Mouse (Mus musculus) MEL (cell line): ENCODE results near the gene Epc2. TPM values are rescaled to one million over a fixed set of nuclear protein-coding genes. Genes with fewer than 3 reads are reported as not detected.

Source experiments
- DNase-seq: peaks from one replicate; pipeline ENCODE4 v3.0.0; 2011; ENCODE audit warnings: low read depth, low spot score
- H3K27ac ChIP-seq: 2 replicates; pipeline ENCODE4 v1.5.1; 2012; ENCODE audit warnings: low read depth, mild to moderate bottlenecking, control low read depth, low read length, moderate library complexity; ENCODE audit not compliant: control insufficient read depth
- H3K27me3 ChIP-seq, 2 experiments: fragments of 150-350 bp in 1 of 2; sonication (generic) in 1 of 2; 2 replicates each; pipeline ENCODE4 v1.6.1; 2012; ENCODE audit warnings: low read length in 2 of 2, mild to moderate bottlenecking in 2 of 2, improper control_type of control experiment in 1 of 2, moderate library complexity in 1 of 2; ENCODE audit not compliant: insufficient read depth in 2 of 2, control insufficient read depth in 1 of 2
- H3K36me3 ChIP-seq, 2 experiments: 2 replicates each; pipeline ENCODE4 v1.6.1; 2012 to 2014; ENCODE audit warnings: low read length in 2 of 2, improper control_type of control experiment in 1 of 2, inconsistent platforms in 1 of 2, mild to moderate bottlenecking in 1 of 2; ENCODE audit not compliant: insufficient read depth in 2 of 2, control insufficient read depth in 1 of 2
- H3K4me1 ChIP-seq, 2 experiments: fragments of 150-350 bp in 1 of 2; sonication (generic) in 1 of 2; 2 replicates each; pipeline ENCODE4 v1.6.1; 2012; ENCODE audit warnings: low read length in 2 of 2, improper control_type of control experiment in 1 of 2, mild to moderate bottlenecking in 1 of 2; ENCODE audit not compliant: insufficient read depth in 2 of 2, control insufficient read depth in 1 of 2
- H3K4me3 ChIP-seq, 2 experiments: fragments of 150-350 bp in 1 of 2; sonication (generic) in 1 of 2; 2 replicates each; pipeline ENCODE4 v1.5.1; 2012; ENCODE audit warnings: low read depth in 2 of 2, low read length in 2 of 2, mild to moderate bottlenecking in 2 of 2, moderate library complexity in 2 of 2, control low read depth in 1 of 2, improper control_type of control experiment in 1 of 2; ENCODE audit not compliant: control insufficient read depth in 1 of 2, insufficient read depth in 1 of 2
- H3K79me2 ChIP-seq: 2 replicates; pipeline ENCODE4 v1.6.1; 2012; ENCODE audit warnings: mild to moderate bottlenecking, low read length, moderate library complexity; ENCODE audit not compliant: control insufficient read depth, poor library complexity, insufficient read depth
- H3K9ac ChIP-seq: 2 replicates; pipeline ENCODE4 v1.6.1; 2012; ENCODE audit warnings: low read depth, mild to moderate bottlenecking, control low read depth, low read length, moderate library complexity; ENCODE audit not compliant: control insufficient read depth, poor library complexity, severe bottlenecking
- H3K9me3 ChIP-seq: fragments of 150-350 bp; sonication (generic); replicated peaks from 2 replicates; pipeline ENCODE4 v1.6.1; 2012; ENCODE audit warnings: mild to moderate bottlenecking, low read length, improper control_type of control experiment, moderate library complexity; ENCODE audit not compliant: insufficient read depth
- E2F4 ChIP-seq: IDR thresholded peaks from 2 replicates; pipeline ENCODE4 v1.6.1; 2011; ENCODE audit warnings: low read depth, low read length, improper control_type of control experiment, borderline replicate concordance
- ELF1 ChIP-seq: IDR thresholded peaks from 2 replicates; pipeline ENCODE4 v1.6.1; 2014; ENCODE audit warnings: low read depth, mild to moderate bottlenecking, inconsistent platforms, low read length, improper control_type of control experiment, moderate library complexity
- ETS1 ChIP-seq: IDR thresholded peaks from 2 replicates; pipeline ENCODE4 v1.6.1; 2012; ENCODE audit warnings: low read depth, mild to moderate bottlenecking, inconsistent platforms, low read length, improper control_type of control experiment, moderate library complexity
- HCFC1 ChIP-seq: IDR thresholded peaks from 2 replicates; pipeline ENCODE4 v1.6.1; 2012; ENCODE audit warnings: low read depth, mild to moderate bottlenecking, inconsistent platforms, low read length, improper control_type of control experiment, moderate library complexity
- MAZ ChIP-seq: IDR thresholded peaks from 2 replicates; pipeline ENCODE4 v1.6.1; 2012; ENCODE audit warnings: low read depth, mild to moderate bottlenecking, inconsistent platforms, low read length, improper control_type of control experiment
- POLR2AphosphoS2 ChIP-seq: IDR thresholded peaks from 2 replicates; pipeline ENCODE4 v1.6.1; 2011; ENCODE audit warnings: low read length, improper control_type of control experiment
- POLR2AphosphoS5 ChIP-seq: IDR thresholded peaks from 2 replicates; pipeline ENCODE4 v1.6.1; 2012; ENCODE audit warnings: low read depth, borderline replicate concordance, mild to moderate bottlenecking, inconsistent platforms, low read length, moderate library complexity, mixed read lengths
- RAD21 ChIP-seq: IDR thresholded peaks from 2 replicates; pipeline ENCODE4 v1.6.1; 2011; ENCODE audit warnings: mild to moderate bottlenecking, low read depth, low read length, improper control_type of control experiment
- TAL1 ChIP-seq: IDR thresholded peaks from 2 replicates; pipeline ENCODE4 v1.6.1; 2012; ENCODE audit warnings: mild to moderate bottlenecking, inconsistent platforms, low read length, moderate library complexity, mixed read lengths
- TBP ChIP-seq: IDR thresholded peaks from 2 replicates; pipeline ENCODE4 v1.8.0; 2011; ENCODE audit warnings: low read depth, low read length, improper control_type of control experiment
- TCF12 ChIP-seq: IDR thresholded peaks from 2 replicates; pipeline ENCODE4 v1.6.1; 2014; ENCODE audit warnings: low read depth, mild to moderate bottlenecking, inconsistent platforms, low read length, improper control_type of control experiment, moderate library complexity
- UBTF ChIP-seq: IDR thresholded peaks from 2 replicates; pipeline ENCODE4 v1.6.1; 2012; ENCODE audit warnings: low read depth, mild to moderate bottlenecking, inconsistent platforms, low read length, improper control_type of control experiment, moderate library complexity, borderline replicate concordance; ENCODE audit not compliant: insufficient read depth
- USF2 ChIP-seq, 2 experiments: IDR thresholded peaks; 2 replicates each; pipeline ENCODE4 v1.6.1; 2011 to 2012; ENCODE audit warnings: improper control_type of control experiment in 2 of 2, low read length in 2 of 2, borderline replicate concordance in 1 of 2, inconsistent platforms in 1 of 2, low read depth in 1 of 2, mild to moderate bottlenecking in 1 of 2; ENCODE audit not compliant: insufficient read depth in 1 of 2
- ZC3H11A ChIP-seq: IDR thresholded peaks from 2 replicates; pipeline ENCODE4 v1.6.1; 2012; ENCODE audit warnings: low read depth, mild to moderate bottlenecking, inconsistent platforms, low read length, improper control_type of control experiment
- ZKSCAN1 ChIP-seq: IDR thresholded peaks from 2 replicates; pipeline ENCODE4 v1.6.1; 2012; ENCODE audit warnings: low read depth, mild to moderate bottlenecking, inconsistent platforms, low read length, improper control_type of control experiment, moderate library complexity
- polyA plus RNA-seq, 2 experiments: library from polyadenylated mRNA; stranded (reverse) in 1 of 2; unstranded in 1 of 2; fragments of >175 nt in 1 of 2; fragments of >200 nt in 1 of 2; gene quantifications; 2 replicates each; pipeline versions ENCODE4 v1.2.1 to v1.2.4; 2012; ENCODE audit warnings: low replicate concordance in 2 of 2, low read depth in 1 of 2; ENCODE audit not compliant: insufficient read length in 2 of 2, insufficient read depth in 1 of 2, missing spikeins in 1 of 2
- total RNA-seq: library from RNA; depleted of rRNA; stranded (reverse); fragments of 300-350 nt; gene quantifications from 2 replicates; pipeline ENCODE4 v1.2.3, GENCODE M21; 2012

Epc2 gene
- total and polyA plus RNA-seq, 3 experiments: 14.3 to 15.4 TPM; not detected in 1

GRCm38 (mm10) chr2:49570778-49571101, 119.5 kb downstream of the Epc2 start:
- H3K27ac ChIP-seq: no peak overlapping the region
- no peaks in the 10 kb centered on the region for H3K9me3 ChIP-seq
- H3K4me1 ChIP-seq: no peaks in the 10 kb centered on the region
- DNase-seq: no peak
- no peak for TF ChIP-seq E2F4
- no peak for TF ChIP-seq UBTF
- TF ChIP-seq USF2 (IDR thresholded peaks at IDR 0.05; ENCODE audit: borderline replicate concordance in 1 of 2, insufficient read depth in 1 of 2, low read depth in 1 of 2, low read length in 2 of 2): no peak
- TF ChIP-seq POLR2AphosphoS5: no peak
- TF ChIP-seq ELF1: no peak
- no peak for TF ChIP-seq ETS1
- TF ChIP-seq HCFC1: no peak
- TF ChIP-seq MAZ: no peak
- TF ChIP-seq ZKSCAN1: no peak
- no peak for TF ChIP-seq TCF12
- no peak for TF ChIP-seq TBP
- no peak for TF ChIP-seq TAL1
- TF ChIP-seq RAD21: no peak
- no peak for TF ChIP-seq ZC3H11A
- H3K36me3 ChIP-seq: no peaks in the 10 kb centered on the region
- H3K4me3 ChIP-seq: no peak overlapping the region
- H3K27me3 ChIP-seq: no peaks in the 10 kb centered on the region
- no peaks in the 10 kb centered on the region for H3K79me2 ChIP-seq
- H3K9ac ChIP-seq: no peak overlapping the region

- H3K9ac ChIP-seq: no peak overlapping the region
- no peaks in the 10 kb centered on the region for H3K4me1 ChIP-seq
- no peak overlapping the region for H3K27ac ChIP-seq
- H3K79me2 ChIP-seq: no peaks in the 10 kb centered on the region
- TF ChIP-seq MAZ (no peak), POLR2AphosphoS2 (no peak)
- DNase-seq: no peak
- H3K27me3 ChIP-seq: no peaks in the 10 kb centered on the region
- no peak overlapping the region for H3K4me3 ChIP-seq
- no peaks in the 10 kb centered on the region for H3K9me3 ChIP-seq
- no peaks in the 10 kb centered on the region for H3K36me3 ChIP-seq
These were observed 120.1 kb downstream of the Epc2 start for GRCm38 (mm10) chr2:49571159-49571920.
